11 mouse cellular contexts compared by ENCODE assay signal in the genomic region with DNA sequence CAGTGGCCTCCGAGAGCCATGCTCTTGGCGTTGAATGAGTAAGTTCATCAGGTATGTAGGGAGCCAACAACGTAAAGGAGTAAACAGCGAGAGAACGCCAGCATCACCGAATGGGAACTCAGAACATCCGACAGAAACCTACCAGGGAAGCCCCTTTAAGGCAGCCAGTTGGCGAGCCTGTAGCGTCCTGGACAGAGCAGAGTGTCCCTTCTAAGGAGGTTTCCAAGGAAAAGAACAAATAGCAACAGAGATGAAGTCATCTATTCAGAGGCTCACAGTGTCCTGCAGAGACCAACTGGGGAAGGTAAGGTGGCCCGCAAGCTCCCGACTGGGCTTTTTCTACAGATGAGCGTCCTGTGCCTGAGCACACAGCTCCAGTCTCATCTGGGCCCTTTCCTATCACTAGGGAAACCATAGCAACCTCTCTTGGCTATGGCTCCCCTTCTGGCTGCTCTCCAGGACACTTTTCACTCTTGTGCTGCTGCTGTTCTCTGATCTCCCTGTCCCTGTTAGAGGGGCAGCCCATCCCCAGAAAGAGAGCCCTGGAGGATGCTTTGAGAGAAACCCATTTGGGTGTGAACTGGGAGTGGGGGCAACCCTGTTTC. TPM values are rescaled to one million over a fixed set of nuclear protein-coding genes. Genes with fewer than 3 reads are reported as not detected.
DNase-seq lines count a peak whose midpoint lies in the region; ATAC-seq and TF ChIP-seq lines count a peak whose summit lies in the region.
"Had no signal": no experiment of that assay in that cellular context is flagged by ENCODE, and none has a peak within 500 bp of the region (broad histone marks: within the 10 kb centered on the region; RNA-seq: fewer than 3 reads in every experiment).

No protein-coding gene starts in this region.

- 52% methylated on average over 12 of the region's 12 CpGs for WGBS in forebrain, postnatal 0 days

- H3K27me3 ChIP-seq in forebrain, postnatal 0 days (ENCODE audit: insufficient read depth, low read length): no peaks in the 10 kb centered on the region

- H3K9ac ChIP-seq in forebrain, postnatal 0 days: no peak overlapping the region

- no peaks in the 10 kb centered on the region for H3K9me3 ChIP-seq in forebrain, postnatal 0 days (ENCODE audit: low read length)

- TF ChIP-seq CTCF in left cerebral cortex, adult 2 months (IDR thresholded peaks at IDR 0.05): no peak
- no peak for TF ChIP-seq CTCF in forebrain, postnatal 0 days (IDR thresholded peaks at IDR 0.05; ENCODE audit: low read depth)

- DNase-seq in cerebellum, adult 9-10 months: peak; percentile 8
- peak; percentile 53 for DNase-seq in left cerebral cortex, postnatal 4 days
- no peak for DNase-seq in left cerebral cortex, adult 2 months (ENCODE audit: extremely low spot score in 1 of 2, low spot score in 2 of 2)
- DNase-seq in forebrain, postnatal 0 days: peak; percentile 57
- DNase-seq in layer of hippocampus, postnatal 14 days (ENCODE audit: low spot score in 2 of 2): peak; percentile 46 to 47
- DNase-seq in kidney, adult 9 months: no peak
- no peak for DNase-seq in frontal cortex, postnatal 25 days (ENCODE audit: low spot score in 2 of 2)
- DNase-seq: embryo, embryonic 11 days; kidney, postnatal 4 days; liver had no signal

- intact Hi-C loops in left cerebral cortex, postnatal 4 days (cut with DNase I): no loop called here
- intact Hi-C loops in left cerebral cortex, adult 2 months (cut with DNase I): no loop called here

- H3K4me3 ChIP-seq in left cerebral cortex, adult 2 months: no peak overlapping the region
- no peak overlapping the region for H3K4me3 ChIP-seq in forebrain, postnatal 0 days (ENCODE audit: low read depth, low read length)

- peaks cover 41% of the 10 kb centered on the region for H3K36me3 ChIP-seq in forebrain, postnatal 0 days (ENCODE audit: insufficient read depth)

- ATAC-seq in cerebellum, adult (ENCODE audit: insufficient number of reproducible peaks, low FRiP score, low TSS enrichment): no peak
- peak; percentile 88 for ATAC-seq in forebrain, postnatal 0 days

- H3K4me1 ChIP-seq in forebrain, postnatal 0 days (ENCODE audit: insufficient read depth): no peaks in the 10 kb centered on the region

- H3K27ac ChIP-seq in left cerebral cortex, adult 2 months: no peak overlapping the region
- H3K27ac ChIP-seq in forebrain, postnatal 0 days (ENCODE audit: low read depth, low read length): no peak overlapping the region

- no peak overlapping the region for H3K4me2 ChIP-seq in forebrain, postnatal 0 days (ENCODE audit: low read depth)

RNA-seq across cellular contexts. Expression of a gene that starts 29.1 kb away (rescaled TPM):
- 10 to 100 TPM; 15.8 to 19.6 TPM for total RNA-seq in left cerebral cortex, postnatal 4 days (2021)
- total RNA-seq in left cerebral cortex, adult 2 months (2021): 10 to 100 TPM; 12.6 to 15.6 TPM
- total RNA-seq in forebrain, postnatal 0 days (2014; rRNA removed): 16.9 and 18.8 TPM in 2 replicates
- 21.5 and 24.4 TPM in 2 replicates for polyA plus RNA-seq in forebrain, postnatal 0 days (2015; fragmentation: Nextera tagmentation; extraction: Ambion mirVana)
- 10 to 100 TPM; 19.9 to 20.0 TPM for total RNA-seq in layer of hippocampus, postnatal 14 days (2021)

RNA-seq across cellular contexts. Expression of a gene that starts 34.4 kb away (rescaled TPM):
- under 1 TPM; 0.10 to 0.18 TPM for total RNA-seq in left cerebral cortex, postnatal 4 days (2021)
- total RNA-seq in left cerebral cortex, adult 2 months (2021): under 1 TPM; 0.16 to 0.41 TPM
- 0.15 and 0.19 TPM in 2 replicates for total RNA-seq in forebrain, postnatal 0 days (2014; rRNA removed)
- polyA plus RNA-seq in forebrain, postnatal 0 days (2015; fragmentation: Nextera tagmentation; extraction: Ambion mirVana): 0.20 and 0.23 TPM in 2 replicates
- total RNA-seq in layer of hippocampus, postnatal 14 days (2021): under 1 TPM; 0.10 to 0.14 TPM

Comparison
In these comparisons a context has a peak if more than half of its experiments do, and no peak if none do; other contexts are left out.
1. DNase-seq: peak in cerebellum, adult 9-10 months (single experiment), left cerebral cortex, postnatal 4 days (single experiment), forebrain, postnatal 0 days (single experiment) and layer of hippocampus, postnatal 14 days (2 of 2); none in left cerebral cortex, adult 2 months (0 of 2), kidney, adult 9 months (single experiment) and frontal cortex, postnatal 25 days (0 of 2).